Comparison of ENCODE assay signal across 11 mouse cellular contexts in the genomic region with DNA sequence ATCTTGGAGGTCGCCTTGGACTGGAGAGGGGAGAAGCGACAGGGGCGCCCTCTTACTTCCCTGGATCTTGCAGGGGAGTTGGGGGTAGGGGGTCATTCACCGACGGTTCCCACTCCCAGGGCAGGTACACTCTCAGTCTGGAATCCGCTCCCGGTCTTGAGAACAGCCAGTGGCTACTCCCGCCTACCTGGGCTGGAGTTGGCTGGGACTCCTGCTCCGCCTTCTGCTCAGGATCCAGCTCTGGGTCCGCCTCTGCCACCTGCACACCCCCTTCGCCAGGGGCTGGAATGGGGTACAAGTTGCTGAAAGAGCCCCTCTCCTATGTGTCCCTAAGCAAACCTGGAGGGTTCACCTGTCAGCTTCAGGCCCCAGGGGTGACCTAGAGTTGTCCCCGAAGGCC. TPM values are rescaled to one million over a fixed set of nuclear protein-coding genes. Genes with fewer than 3 reads are reported as not detected.
DNase-seq lines count a peak whose midpoint lies in the region; ATAC-seq and TF ChIP-seq lines count a peak whose summit lies in the region.
"Had no signal": no experiment of that assay in that cellular context is flagged by ENCODE, and none has a peak within 500 bp of the region (broad histone marks: within the 10 kb centered on the region; RNA-seq: fewer than 3 reads in every experiment).

No protein-coding gene starts in this region.

- no peaks in the 10 kb centered on the region for H3K9me3 ChIP-seq in hindbrain, embryonic 10.5 days
- no peaks in the 10 kb centered on the region for H3K9me3 ChIP-seq in hindbrain, postnatal 0 days (ENCODE audit: low read length)
- no peaks in the 10 kb centered on the region for H3K9me3 ChIP-seq in embryonic facial prominence, embryonic 13.5 days
- no peaks in the 10 kb centered on the region for H3K9me3 ChIP-seq in kidney, postnatal 0 days (replicated peaks; ENCODE audit: low read length)
- no peaks in the 10 kb centered on the region for H3K9me3 ChIP-seq in lung, embryonic 16.5 days (ENCODE audit: control insufficient read depth, low read length)

- TF ChIP-seq CTCF in hindbrain, postnatal 0 days (IDR thresholded peaks at IDR 0.05; ENCODE audit: low read depth) = no peak
- no peak for TF ChIP-seq CTCF in kidney, postnatal 0 days (IDR thresholded peaks at IDR 0.05; ENCODE audit: low read depth)

- no peaks in the 10 kb centered on the region for H3K36me3 ChIP-seq in hindbrain, embryonic 10.5 days
- H3K36me3 ChIP-seq in hindbrain, postnatal 0 days (ENCODE audit: insufficient read depth, low read length) = no peaks in the 10 kb centered on the region
- H3K36me3 ChIP-seq in embryonic facial prominence, embryonic 13.5 days = no peaks in the 10 kb centered on the region
- no peaks in the 10 kb centered on the region for H3K36me3 ChIP-seq in kidney, postnatal 0 days (ENCODE audit: insufficient read depth, low read length)
- H3K36me3 ChIP-seq in lung, embryonic 16.5 days (ENCODE audit: control insufficient read depth, insufficient read depth, low read length) = no peaks in the 10 kb centered on the region

- no peak overlapping the region for H3K4me2 ChIP-seq in hindbrain, postnatal 0 days (ENCODE audit: low read depth, low read length)
- peak overlapping the region; percentile 17 for H3K4me2 ChIP-seq in embryonic facial prominence, embryonic 13.5 days
- H3K4me2 ChIP-seq in kidney, postnatal 0 days (ENCODE audit: low read length) = peak overlapping the region; percentile 30
- H3K4me2 ChIP-seq in lung, embryonic 16.5 days (ENCODE audit: low read depth, low read length) = peak overlapping the region; percentile 40

- no peak overlapping the region for H3K9ac ChIP-seq in hindbrain, postnatal 0 days (replicated peaks; ENCODE audit: low read length)
- no peak overlapping the region for H3K9ac ChIP-seq in embryonic facial prominence, embryonic 13.5 days
- 0 out of 2 replicates have a peak overlapping the region, but pooled peaks have one; percentile 18 for H3K9ac ChIP-seq in kidney, postnatal 0 days (ENCODE audit: low read depth, low read length)
- H3K9ac ChIP-seq in lung, embryonic 16.5 days (ENCODE audit: low read length) = no peak overlapping the region

- 0 out of 2 replicates have a peak overlapping the region, but pooled peaks have one; percentile 13 for H3K4me3 ChIP-seq in hindbrain, embryonic 10.5 days
- no peak overlapping the region for H3K4me3 ChIP-seq in hindbrain, postnatal 0 days (ENCODE audit: low read length)
- 0 out of 2 replicates have a peak overlapping the region, but pooled peaks have one; percentile 0 for H3K4me3 ChIP-seq in embryonic facial prominence, embryonic 13.5 days
- no peak overlapping the region for H3K4me3 ChIP-seq in kidney, postnatal 0 days (replicated peaks; ENCODE audit: low read depth, low read length)
- peak overlapping the region; percentile 17; the same call in 1 of the 2 replicates for H3K4me3 ChIP-seq in lung, embryonic 16.5 days (ENCODE audit: low read length)
- H3K4me3 ChIP-seq: gastrocnemius, adult 2 months had no signal

- no peak for DNase-seq in hindbrain, embryonic 10.5 days (ENCODE audit: low spot score)
- DNase-seq in hindbrain, postnatal 0 days (ENCODE audit: low spot score) = no peak
- DNase-seq in kidney, postnatal 0 days (ENCODE audit: low spot score) = no peak
- DNase-seq in layer of hippocampus, postnatal 10 days (ENCODE audit: low spot score in 2 of 2) = no peak
- DNase-seq in frontal cortex, postnatal 36 days (ENCODE audit: low spot score in 2 of 2) = no peak
- DNase-seq: adrenal gland, adult 2 months; gastrocnemius, adult 2 months; right cerebral cortex, postnatal 14 days had no signal

- no peak overlapping the region for H3K27ac ChIP-seq in hindbrain, embryonic 10.5 days
- H3K27ac ChIP-seq in hindbrain, postnatal 0 days = no peak overlapping the region
- no peak overlapping the region for H3K27ac ChIP-seq in embryonic facial prominence, embryonic 13.5 days
- no peak overlapping the region for H3K27ac ChIP-seq in kidney, postnatal 0 days
- no peak overlapping the region for H3K27ac ChIP-seq in lung, embryonic 16.5 days (ENCODE audit: low read length)
- H3K27ac ChIP-seq: gastrocnemius, adult 2 months had no signal

- no peak for ATAC-seq in hindbrain, postnatal 0 days
- no peak for ATAC-seq in embryonic facial prominence, embryonic 13.5 days (ENCODE audit: insufficient number of reproducible peaks, insufficient read depth, low FRiP score, low TSS enrichment, low read depth)
- no peak; the same call in 1 of the 2 replicates for ATAC-seq in kidney, postnatal 0 days (replicated peaks; ENCODE audit: low FRiP score, low read depth)
- peak; percentile 67; the same call in 1 of the 2 replicates for ATAC-seq in lung, embryonic 16.5 days (ENCODE audit: low read depth)
- ATAC-seq in erythroblast, adult 5-6 weeks (replicated peaks; ENCODE audit: low FRiP score, poor library complexity, severe bottlenecking) = no peak

- H3K27me3 ChIP-seq in hindbrain, embryonic 10.5 days (ENCODE audit: insufficient read depth, poor library complexity, severe bottlenecking) = peaks cover 75% of the 10 kb centered on the region
- peaks cover 4% of the 10 kb centered on the region; the same call in 1 of the 2 replicates for H3K27me3 ChIP-seq in hindbrain, postnatal 0 days (ENCODE audit: insufficient read depth, low read length)
- H3K27me3 ChIP-seq in embryonic facial prominence, embryonic 13.5 days = peaks cover 53% of the 10 kb centered on the region
- 0 out of 2 replicates have a peak, but pooled peaks cover 5% of the 10 kb centered on the region for H3K27me3 ChIP-seq in kidney, postnatal 0 days (ENCODE audit: insufficient read depth, low read length)
- H3K27me3 ChIP-seq in lung, embryonic 16.5 days (ENCODE audit: control insufficient read depth, insufficient read depth, low read depth, low read length) = peaks cover 7% of the 10 kb centered on the region; the same call in 1 of the 2 replicates

- peaks cover 29% of the 10 kb centered on the region for H3K4me1 ChIP-seq in hindbrain, embryonic 10.5 days (replicated peaks)
- H3K4me1 ChIP-seq in hindbrain, postnatal 0 days (ENCODE audit: insufficient read depth, low read length) = no peaks in the 10 kb centered on the region
- H3K4me1 ChIP-seq in embryonic facial prominence, embryonic 13.5 days = peaks cover 6% of the 10 kb centered on the region; the same call in 1 of the 2 replicates
- no peaks in the 10 kb centered on the region; the same call in 1 of the 2 replicates for H3K4me1 ChIP-seq in kidney, postnatal 0 days (replicated peaks; ENCODE audit: insufficient read depth, low read length)
- no peaks in the 10 kb centered on the region for H3K4me1 ChIP-seq in lung, embryonic 16.5 days (replicated peaks; ENCODE audit: control insufficient read depth, insufficient read depth, low read length)

- 32% methylated on average over 12 of the region's 12 CpGs for WGBS in hindbrain, embryonic 10.5 days
- WGBS in hindbrain, postnatal 0 days = 41% methylated on average over 12 of the region's 12 CpGs
- 26% methylated on average over 11 of the region's 12 CpGs for WGBS in embryonic facial prominence, embryonic 13.5 days
- WGBS in kidney, postnatal 0 days = 33% methylated on average over 12 of the region's 12 CpGs
- 34% methylated on average over 12 of the region's 12 CpGs for WGBS in lung, embryonic 16.5 days

RNA-seq across cellular contexts. Expression of gene Sytl1, which starts 5.7 kb away (rescaled TPM):
- 1.2 and 1.6 TPM in 2 replicates for polyA plus RNA-seq in hindbrain, embryonic 10.5 days (2016; fragmentation: Nextera tagmentation; extraction: Ambion mirVana)
- 1.4 TPM in 1 of 2 replicates, not detected in the other for total RNA-seq in hindbrain, postnatal 0 days (2014; rRNA removed)
- polyA plus RNA-seq in hindbrain, postnatal 0 days (2015; fragmentation: Nextera tagmentation; extraction: Ambion mirVana) = 0.18 and 0.40 TPM in 2 replicates
- polyA plus RNA-seq in embryonic facial prominence, embryonic 13.5 days (2015; fragmentation: Nextera tagmentation; extraction: Ambion mirVana) = 6.6 and 8.2 TPM in 2 replicates
- polyA plus RNA-seq in kidney, postnatal 0 days (2015; fragmentation: Nextera tagmentation; extraction: Ambion mirVana) = 2.5 and 2.8 TPM in 2 replicates
- polyA plus RNA-seq in lung, embryonic 16.5 days (2015; fragmentation: Nextera tagmentation; extraction: Ambion mirVana) = 2.4 and 3.0 TPM in 2 replicates
- under 1 TPM; 0.51 to 0.53 TPM for total RNA-seq in layer of hippocampus, postnatal 10 days (2021)
- 0.96 and 1.0 TPM in 2 replicates for total RNA-seq in erythroblast, adult 5-6 weeks (2015; ENCODE audit: low replicate concordance)
- 0.28 and 1.4 TPM in 2 replicates for total RNA-seq in erythroblast, adult 5-6 weeks (2017; ENCODE audit: low replicate concordance)
- total RNA-seq: gastrocnemius, adult 2 months had no signal

RNA-seq across cellular contexts. Expression of gene Map3k6, which starts 16.6 kb away (rescaled TPM):
- 1.7 and 1.9 TPM in 2 replicates for polyA plus RNA-seq in hindbrain, embryonic 10.5 days (2016; fragmentation: Nextera tagmentation; extraction: Ambion mirVana)
- 7.2 and 11.7 TPM in 2 replicates for total RNA-seq in hindbrain, postnatal 0 days (2014; rRNA removed)
- 4.7 and 5.8 TPM in 2 replicates for polyA plus RNA-seq in hindbrain, postnatal 0 days (2015; fragmentation: Nextera tagmentation; extraction: Ambion mirVana)
- 4.3 and 4.8 TPM in 2 replicates for polyA plus RNA-seq in embryonic facial prominence, embryonic 13.5 days (2015; fragmentation: Nextera tagmentation; extraction: Ambion mirVana)
- 3.4 and 4.2 TPM in 2 replicates for polyA plus RNA-seq in kidney, postnatal 0 days (2015; fragmentation: Nextera tagmentation; extraction: Ambion mirVana)
- 4.2 and 4.3 TPM in 2 replicates for polyA plus RNA-seq in lung, embryonic 16.5 days (2015; fragmentation: Nextera tagmentation; extraction: Ambion mirVana)
- total RNA-seq in layer of hippocampus, postnatal 10 days (2021) = 1 to 10 TPM; 4.6 to 5.7 TPM
- total RNA-seq in erythroblast, adult 5-6 weeks (2015; ENCODE audit: low replicate concordance) = 0.96 and 4.6 TPM in 2 replicates
- total RNA-seq in erythroblast, adult 5-6 weeks (2017; ENCODE audit: low replicate concordance) = 0.42 TPM in 1 of 2 replicates, not detected in the other

RNA-seq across cellular contexts. Expression of gene Tmem222, which starts 20.4 kb away (rescaled TPM):
- polyA plus RNA-seq in hindbrain, embryonic 10.5 days (2016; fragmentation: Nextera tagmentation; extraction: Ambion mirVana) = 82.8 and 87.8 TPM in 2 replicates
- total RNA-seq in hindbrain, postnatal 0 days (2014; rRNA removed) = 120 and 138 TPM in 2 replicates
- 127 and 136 TPM in 2 replicates for polyA plus RNA-seq in hindbrain, postnatal 0 days (2015; fragmentation: Nextera tagmentation; extraction: Ambion mirVana)
- polyA plus RNA-seq in embryonic facial prominence, embryonic 13.5 days (2015; fragmentation: Nextera tagmentation; extraction: Ambion mirVana) = 84.4 and 89.9 TPM in 2 replicates
- 74.5 and 81.2 TPM in 2 replicates for polyA plus RNA-seq in kidney, postnatal 0 days (2015; fragmentation: Nextera tagmentation; extraction: Ambion mirVana)
- polyA plus RNA-seq in lung, embryonic 16.5 days (2015; fragmentation: Nextera tagmentation; extraction: Ambion mirVana) = 75.9 and 79.3 TPM in 2 replicates
- total RNA-seq in layer of hippocampus, postnatal 10 days (2021) = 10 to 100 TPM; 74.9 to 80.1 TPM
- total RNA-seq in erythroblast, adult 5-6 weeks (2015; ENCODE audit: low replicate concordance) = 9.8 and 22.3 TPM in 2 replicates
- 1.5 and 6.7 TPM in 2 replicates for total RNA-seq in erythroblast, adult 5-6 weeks (2017; ENCODE audit: low replicate concordance)

RNA-seq across cellular contexts. Expression of gene Gpr3, which starts 44.9 kb away (rescaled TPM):
- polyA plus RNA-seq in hindbrain, embryonic 10.5 days (2016; fragmentation: Nextera tagmentation; extraction: Ambion mirVana) = 0.32 and 0.35 TPM in 2 replicates
- total RNA-seq in hindbrain, postnatal 0 days (2014; rRNA removed) = 7.0 and 7.3 TPM in 2 replicates
- polyA plus RNA-seq in hindbrain, postnatal 0 days (2015; fragmentation: Nextera tagmentation; extraction: Ambion mirVana) = 4.5 and 5.5 TPM in 2 replicates
- polyA plus RNA-seq in embryonic facial prominence, embryonic 13.5 days (2015; fragmentation: Nextera tagmentation; extraction: Ambion mirVana) = 0.15 and 0.37 TPM in 2 replicates
- 0.11 and 0.54 TPM in 2 replicates for polyA plus RNA-seq in kidney, postnatal 0 days (2015; fragmentation: Nextera tagmentation; extraction: Ambion mirVana)
- polyA plus RNA-seq in lung, embryonic 16.5 days (2015; fragmentation: Nextera tagmentation; extraction: Ambion mirVana) = 0.15 TPM in 1 of 2 replicates, not detected in the other
- total RNA-seq in layer of hippocampus, postnatal 10 days (2021) = 1 to 10 TPM; 5.0 to 6.0 TPM
- total RNA-seq in erythroblast, adult 5-6 weeks (2015; ENCODE audit: low replicate concordance) = not detected in 2 replicates
- not detected in 2 replicates for total RNA-seq in erythroblast, adult 5-6 weeks (2017; ENCODE audit: low replicate concordance)
- total RNA-seq: gastrocnemius, adult 2 months had no signal

RNA-seq across cellular contexts. Expression of gene Cd164l2, which starts 45.3 kb away (rescaled TPM):
- polyA plus RNA-seq in hindbrain, embryonic 10.5 days (2016; fragmentation: Nextera tagmentation; extraction: Ambion mirVana) = 1.1 and 2.2 TPM in 2 replicates
- 6.2 and 6.9 TPM in 2 replicates for total RNA-seq in hindbrain, postnatal 0 days (2014; rRNA removed)
- 9.6 and 11.9 TPM in 2 replicates for polyA plus RNA-seq in hindbrain, postnatal 0 days (2015; fragmentation: Nextera tagmentation; extraction: Ambion mirVana)
- 4.0 and 5.2 TPM in 2 replicates for polyA plus RNA-seq in embryonic facial prominence, embryonic 13.5 days (2015; fragmentation: Nextera tagmentation; extraction: Ambion mirVana)
- polyA plus RNA-seq in kidney, postnatal 0 days (2015; fragmentation: Nextera tagmentation; extraction: Ambion mirVana) = 19.1 and 19.6 TPM in 2 replicates
- polyA plus RNA-seq in lung, embryonic 16.5 days (2015; fragmentation: Nextera tagmentation; extraction: Ambion mirVana) = 7.7 and 13.2 TPM in 2 replicates
- total RNA-seq in layer of hippocampus, postnatal 10 days (2021) = 1 to 10 TPM; 3.7 to 4.0 TPM
- total RNA-seq in erythroblast, adult 5-6 weeks (2015; ENCODE audit: low replicate concordance) = not detected in 2 replicates
- total RNA-seq in erythroblast, adult 5-6 weeks (2017; ENCODE audit: low replicate concordance) = not detected in 2 replicates

Comparison
In these comparisons a context has a peak if more than half of its experiments do, and no peak if none do; other contexts are left out.
1. H3K4me3 ChIP-seq: peak in hindbrain, embryonic 10.5 days (single experiment), embryonic facial prominence, embryonic 13.5 days (single experiment) and lung, embryonic 16.5 days (single experiment); none in hindbrain, postnatal 0 days (single experiment) and kidney, postnatal 0 days (single experiment).